Mouse (Mus musculus) liver, embryonic 14.5 days (tissue): ENCODE data around the gene Rufy3.

Experiments
- CTCF ChIP-seq: IDR thresholded peaks from 2 replicates; pipeline ENCODE4 v1.5.1; 2016; ENCODE audit warnings: antibody characterized with exemption, low read depth, control low read depth
- EP300 ChIP-seq: IDR thresholded peaks from 2 replicates; pipeline ENCODE4 v1.6.1; 2016; ENCODE audit warnings: antibody characterized with exemption, low read depth

- TF ChIP-seq CTCF (no peak), EP300 (no peak)
Measured at GRCm38 (mm10) chr5:88602030-88602429, 37.2 kb downstream of the Rufy3 start.
